Mouse (Mus musculus) lung, embryonic 15.5 days (tissue): ENCODE measurements around the gene Gm973. TPM values are rescaled to one million over a fixed set of nuclear protein-coding genes. Genes with fewer than 3 reads are reported as not detected.

Experiments used
- ATAC-seq: fragments of 200-750 bp; cut with Nextera tagmentation; 2 replicates; pipeline ENCODE4 v1.8.0; 2017; ENCODE audit warnings: moderate number of reproducible peaks, borderline replicate concordance; ENCODE audit not compliant: low FRiP score, low TSS enrichment; ENCODE audit errors: extremely low read depth
- H3K27ac ChIP-seq: fragments of 300-500 bp; sonication (generic); 2 replicates; pipeline ENCODE4 v1.5.1; 2015; ENCODE audit warnings: moderate library complexity, mild to moderate bottlenecking, inconsistent platforms
- H3K27me3 ChIP-seq: fragments of 300-500 bp; sonication (generic); 2 replicates; pipeline ENCODE4 v1.6.1; 2015; ENCODE audit warnings: inconsistent platforms
- H3K36me3 ChIP-seq: fragments of 300-500 bp; sonication (generic); 2 replicates; pipeline ENCODE4 v1.6.1; 2015; ENCODE audit warnings: inconsistent platforms
- H3K4me1 ChIP-seq: fragments of 300-500 bp; sonication (generic); 2 replicates; pipeline ENCODE4 v1.6.1; 2015; ENCODE audit warnings: inconsistent platforms
- H3K4me2 ChIP-seq: fragments of 300-500 bp; sonication (generic); 2 replicates; pipeline ENCODE4 v1.6.1; 2015; ENCODE audit warnings: inconsistent platforms, mild to moderate bottlenecking, moderate library complexity
- H3K4me3 ChIP-seq: fragments of 300-500 bp; sonication (generic); 2 replicates; pipeline ENCODE4 v1.5.1; 2015; ENCODE audit warnings: mild to moderate bottlenecking, inconsistent platforms
- H3K9ac ChIP-seq: fragments of 300-500 bp; sonication (generic); 2 replicates; pipeline ENCODE4 v1.6.1; 2015; ENCODE audit warnings: inconsistent platforms
- H3K9me3 ChIP-seq: fragments of 300-500 bp; sonication (generic); 2 replicates; pipeline ENCODE4 v1.6.1; 2016; ENCODE audit warnings: inconsistent platforms
- WGBS: fragments of 180-500 bp; shearing (Covaris S2); methylation state at CpG from one replicate; pipeline ENCODE4 v1.1.7; 2015; 5-methylcytosine and 5-hydroxymethylcytosine counted together
- polyA plus RNA-seq: library from polyadenylated mRNA; unstranded; fragments of >200 nt; fragmentation: Nextera tagmentation; extraction: Ambion mirVana; gene quantifications from 2 replicates; pipeline ENCODE4 v1.2.1, GENCODE M21; 2015

The Gm973 gene
- polyA plus RNA-seq, 1 experiment from 2014 or later: 0.86 TPM

DNA sequence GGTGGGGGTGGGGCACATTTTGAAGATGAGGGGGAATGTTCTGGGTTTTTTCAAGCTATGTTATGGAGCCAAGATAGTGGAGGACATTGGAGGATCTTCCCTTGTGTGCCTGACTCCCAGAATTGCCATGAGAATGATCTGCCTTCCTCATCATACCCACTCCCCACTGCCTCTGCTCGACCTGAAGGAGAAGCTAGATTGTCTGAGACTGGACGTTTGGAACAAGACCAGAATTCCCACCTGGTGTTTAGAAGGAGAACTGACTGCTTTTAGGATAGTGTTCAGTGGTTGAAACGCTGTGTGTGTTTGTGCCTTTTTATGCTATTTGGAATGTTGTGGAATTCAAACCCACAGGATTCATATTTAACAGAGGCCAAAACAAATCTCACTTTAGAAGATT lies 8.7 kb downstream of the Gm973 start:
- WGBS: 46% methylated on average over 3 of the region's 3 CpGs
- H3K4me1 ChIP-seq: peaks cover 16% of the 10 kb centered on the region
- no peaks in the 10 kb centered on the region for H3K36me3 ChIP-seq
- ATAC-seq: no peak
- no peaks in the 10 kb centered on the region for H3K27me3 ChIP-seq
- no peak overlapping the region for H3K9ac ChIP-seq
- H3K27ac ChIP-seq: no peak overlapping the region
- H3K9me3 ChIP-seq: no peaks in the 10 kb centered on the region
- H3K4me2 ChIP-seq: no peak overlapping the region
- H3K4me3 ChIP-seq: no peak overlapping the region

DNA sequence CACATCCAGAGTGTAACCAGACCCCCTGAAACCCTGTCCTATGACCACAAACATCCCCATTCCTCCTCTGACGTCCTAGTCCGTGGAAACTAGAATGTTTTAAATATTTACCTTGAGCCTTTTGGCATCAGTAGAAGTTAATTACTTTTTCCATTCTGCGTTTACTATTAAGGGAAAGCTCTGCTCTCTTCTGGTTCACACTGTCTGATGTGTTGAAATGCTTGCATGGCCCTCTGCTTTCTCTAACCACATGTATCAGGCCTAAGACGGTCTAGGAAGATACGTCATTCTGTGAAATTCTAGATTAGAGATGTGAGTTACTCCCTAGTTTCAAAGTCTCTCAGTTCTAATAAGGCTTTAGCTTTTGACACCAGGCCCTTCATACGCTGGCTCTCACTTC lies 11.2 kb downstream of the Gm973 start:
- WGBS: 57% methylated on average over 6 of the region's 6 CpGs
- no peaks in the 10 kb centered on the region for H3K27me3 ChIP-seq

DNA sequence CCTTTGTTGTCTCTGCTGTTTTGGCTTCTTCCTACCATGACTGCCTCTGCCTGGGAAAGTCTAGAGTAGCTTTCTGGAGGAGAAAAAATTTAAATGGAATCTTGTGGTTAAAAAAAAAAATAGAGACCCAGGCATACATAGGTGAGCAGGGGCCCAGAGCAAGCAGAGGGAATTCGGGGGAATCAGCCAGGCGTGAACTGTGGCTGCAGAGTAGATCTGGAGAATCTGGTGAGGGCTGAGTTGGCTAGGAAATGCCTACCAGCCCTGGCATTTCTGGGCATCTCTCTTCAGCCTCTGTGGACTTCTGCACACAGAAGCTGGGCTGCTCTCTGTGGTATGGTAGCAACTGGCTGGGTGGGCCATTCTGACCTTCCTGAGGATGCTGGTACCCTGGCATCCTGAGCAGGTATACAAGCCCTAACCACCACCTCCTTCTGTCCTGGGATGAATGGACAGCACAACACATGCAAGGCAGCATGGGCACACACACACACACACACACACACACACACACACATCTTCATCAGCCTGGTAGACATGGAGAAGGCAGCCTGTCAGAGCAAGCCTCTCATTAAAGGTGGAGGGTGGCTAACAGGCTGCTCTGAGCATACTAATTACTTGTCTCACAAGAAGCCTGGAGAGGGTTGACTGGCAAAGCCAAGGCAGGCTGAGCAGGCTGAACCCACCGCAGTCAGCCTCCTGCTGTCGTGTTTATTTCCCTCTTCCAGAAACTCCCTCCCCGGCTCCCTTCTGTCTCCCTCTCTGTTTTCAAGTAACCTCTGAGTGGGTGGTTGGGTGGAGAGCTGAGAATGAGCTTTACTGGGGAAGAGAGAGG lies 19.1 kb downstream of the Gm973 start:
- Histone ChIP-seq H3K4me1 (peaks cover 17% of the 10 kb centered on the region; the same call in 1 of the 2 replicates), H3K36me3 (no peaks in the 10 kb centered on the region), H3K4me3 (no peak overlapping the region), H3K4me2 (no peak overlapping the region), H3K27me3 (no peaks in the 10 kb centered on the region), H3K9ac (no peak overlapping the region), H3K9me3 (no peaks in the 10 kb centered on the region), H3K27ac (no peak overlapping the region)
- ATAC-seq: no peak
- 31% methylated on average over 5 of the region's 5 CpGs for WGBS

More for the DNA sequence above, 11.2 kb downstream of the Gm973 start:
- Histone ChIP-seq H3K4me3 (no peak overlapping the region), H3K27ac (no peak overlapping the region), H3K9ac (no peak overlapping the region), H3K36me3 (no peaks in the 10 kb centered on the region), H3K4me1 (peaks cover 9% of the 10 kb centered on the region; the same call in 1 of the 2 replicates), H3K9me3 (no peaks in the 10 kb centered on the region), H3K4me2 (no peak overlapping the region)
- no peak for ATAC-seq

DNA sequence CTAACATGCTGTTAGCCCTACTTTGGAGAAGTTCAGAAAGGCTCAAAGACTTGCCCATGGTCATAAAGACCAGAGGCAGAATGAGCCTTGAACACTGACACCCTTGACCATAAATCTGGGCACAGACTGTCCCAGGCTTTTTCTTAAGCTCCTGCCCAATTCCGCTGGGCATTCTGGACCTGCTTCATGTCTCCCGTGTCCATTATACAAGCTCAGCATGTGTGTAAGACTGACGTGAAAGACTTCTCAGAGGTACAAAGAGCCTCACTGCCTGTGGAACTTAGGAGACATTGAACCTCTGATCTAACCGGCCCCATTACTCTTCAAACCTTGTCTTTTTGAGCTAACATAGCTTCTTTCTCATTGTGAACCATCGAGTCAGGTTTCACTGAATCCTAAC lies 22.3 kb downstream of the Gm973 start:
- H3K9me3 ChIP-seq: no peaks in the 10 kb centered on the region
- H3K27ac ChIP-seq: no peak overlapping the region
- no peak overlapping the region for H3K9ac ChIP-seq
- peaks cover 13% of the 10 kb centered on the region; the same call in 1 of the 2 replicates for H3K4me1 ChIP-seq
- WGBS: 90% methylated on average over 5 of the region's 5 CpGs
- ATAC-seq: no peak
- no peak overlapping the region for H3K4me3 ChIP-seq
- no peaks in the 10 kb centered on the region for H3K36me3 ChIP-seq
- H3K4me2 ChIP-seq: no peak overlapping the region
- no peaks in the 10 kb centered on the region for H3K27me3 ChIP-seq

DNA sequence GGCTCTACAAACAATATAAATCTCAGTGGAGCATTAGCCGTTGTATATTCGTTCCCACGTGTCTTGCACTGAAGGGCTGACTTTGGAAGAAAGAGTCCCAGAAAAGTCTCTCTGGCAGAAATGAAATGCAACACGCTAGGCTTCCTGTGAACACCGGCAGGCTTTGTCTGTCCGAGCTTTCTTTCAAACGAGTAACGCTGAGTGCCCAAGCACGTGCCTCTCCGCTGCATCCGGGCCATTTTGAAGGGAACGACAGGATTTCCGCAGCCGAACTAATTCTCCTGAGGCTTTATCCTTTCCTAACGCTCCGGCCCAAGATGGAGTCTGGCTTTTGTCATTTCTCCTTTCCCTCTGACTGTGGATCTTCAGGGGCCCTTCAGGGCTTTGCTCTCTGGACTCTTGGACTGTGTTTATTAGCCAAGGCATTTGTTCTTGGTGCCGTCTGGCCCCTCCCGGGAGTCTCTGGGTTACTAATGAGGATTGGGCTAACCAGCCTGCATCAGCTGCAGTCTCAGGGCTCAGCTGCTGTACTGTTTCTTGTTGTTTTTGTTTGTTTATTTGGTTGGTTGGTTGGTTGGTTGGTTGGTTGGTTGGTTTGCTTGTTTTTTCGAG lies 24.6 kb downstream of the Gm973 start:
- Histone ChIP-seq H3K4me3 (no peak overlapping the region), H3K4me1 (0 out of 2 replicates have a peak, but pooled peaks cover 8% of the 10 kb centered on the region), H3K9ac (no peak overlapping the region), H3K27me3 (no peaks in the 10 kb centered on the region), H3K9me3 (no peaks in the 10 kb centered on the region), H3K4me2 (no peak overlapping the region), H3K27ac (no peak overlapping the region), H3K36me3 (no peaks in the 10 kb centered on the region)
- no peak for ATAC-seq
- 88% methylated on average over 19 of the region's 19 CpGs for WGBS

DNA sequence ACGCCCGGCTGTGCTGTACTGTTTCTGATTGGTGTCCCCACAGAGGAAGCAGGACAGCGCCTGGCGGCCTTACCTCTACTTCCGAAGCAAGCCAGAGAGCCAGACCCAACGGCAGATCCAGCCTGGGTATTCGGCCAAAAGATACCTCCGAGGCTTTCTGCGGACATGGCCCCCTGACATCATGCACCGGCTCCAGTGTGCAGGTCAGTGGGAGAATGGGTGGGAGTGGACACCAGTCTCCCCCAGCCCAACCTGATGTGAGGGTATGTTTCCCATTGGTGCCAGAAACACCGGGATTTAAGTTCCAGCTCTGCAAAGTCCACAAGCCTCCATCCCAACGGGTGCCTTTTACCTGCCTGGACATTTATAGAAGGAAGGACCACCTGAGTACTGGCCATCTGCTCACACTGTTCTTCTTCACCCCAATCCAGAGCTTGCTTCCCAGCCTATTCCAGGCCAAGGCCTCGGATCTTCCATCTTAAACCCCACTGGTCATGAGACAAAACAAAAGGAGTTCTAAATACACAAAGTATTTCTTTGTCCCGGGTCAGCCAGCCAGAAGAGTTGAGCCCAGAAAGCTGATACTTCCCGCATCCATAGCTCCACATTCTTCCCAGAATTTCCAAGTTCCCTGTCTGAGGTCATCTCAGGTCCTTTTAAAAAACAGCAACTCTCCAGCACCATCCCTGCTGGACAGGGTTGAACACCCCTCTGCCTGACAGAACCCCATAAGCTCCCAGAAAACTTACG lies 25.4 kb downstream of the Gm973 start:
- H3K9me3 ChIP-seq: no peaks in the 10 kb centered on the region
- H3K36me3 ChIP-seq: no peaks in the 10 kb centered on the region
- H3K27ac ChIP-seq: no peak overlapping the region
- H3K27me3 ChIP-seq: no peaks in the 10 kb centered on the region
- no peak overlapping the region for H3K4me2 ChIP-seq
- H3K9ac ChIP-seq: no peak overlapping the region
- 0 out of 2 replicates have a peak, but pooled peaks cover 2% of the 10 kb centered on the region for H3K4me1 ChIP-seq
- H3K4me3 ChIP-seq: no peak overlapping the region
- 87% methylated on average over 16 of the region's 16 CpGs for WGBS
- no peak for ATAC-seq

DNA sequence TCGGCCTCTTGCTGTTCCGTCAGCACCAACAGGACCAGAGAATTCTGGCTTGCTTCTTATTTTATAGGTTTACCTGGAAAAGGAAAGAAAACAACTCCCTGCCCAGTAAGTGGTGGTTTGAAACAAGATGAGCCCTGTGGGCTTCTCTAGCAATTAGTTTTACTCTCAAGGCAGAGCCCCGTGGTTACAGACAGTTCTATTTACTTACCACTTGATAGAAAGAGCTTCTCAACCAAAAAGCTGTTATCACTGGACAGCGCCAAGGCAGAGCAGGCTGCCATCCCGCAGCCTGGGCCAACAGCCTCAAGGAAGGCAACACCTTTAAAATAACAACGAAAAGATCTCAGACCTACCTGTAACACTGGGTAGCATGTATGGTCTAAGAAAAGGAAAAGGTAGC lies 26.2 kb downstream of the Gm973 start:
- ATAC-seq: no peak
- Histone ChIP-seq H3K4me1 (no peaks in the 10 kb centered on the region), H3K4me2 (no peak overlapping the region), H3K9ac (no peak overlapping the region), H3K27me3 (no peaks in the 10 kb centered on the region), H3K36me3 (no peaks in the 10 kb centered on the region), H3K9me3 (no peaks in the 10 kb centered on the region), H3K4me3 (no peak overlapping the region), H3K27ac (no peak overlapping the region)
- 34% methylated on average over 6 of the region's 6 CpGs for WGBS

DNA sequence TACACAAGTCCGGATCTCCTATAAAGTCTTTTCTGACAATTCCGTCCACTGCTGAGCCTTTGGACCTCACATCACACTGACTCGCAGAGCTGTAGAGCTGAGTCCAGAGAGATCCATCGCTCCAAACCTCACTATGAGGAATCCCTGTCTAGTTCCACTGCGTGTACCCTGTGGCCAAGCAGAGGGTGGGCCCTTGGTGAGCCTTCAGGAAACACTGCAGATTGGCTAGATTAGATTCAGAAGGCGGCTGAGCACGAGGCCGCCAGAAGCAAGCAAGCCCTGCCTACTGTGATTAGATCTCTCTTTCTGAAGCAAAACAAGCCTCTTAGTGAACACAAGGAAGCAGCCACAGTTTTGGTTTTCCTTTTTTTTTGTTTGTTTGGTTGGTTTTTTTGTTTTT lies 27.8 kb downstream of the Gm973 start:
- no peaks in the 10 kb centered on the region for H3K9me3 ChIP-seq
- H3K36me3 ChIP-seq: no peaks in the 10 kb centered on the region
- no peaks in the 10 kb centered on the region for H3K27me3 ChIP-seq
- no peak overlapping the region for H3K4me3 ChIP-seq
- no peak for ATAC-seq
- no peak overlapping the region for H3K27ac ChIP-seq
- H3K4me2 ChIP-seq: no peak overlapping the region
- 77% methylated on average over 8 of the region's 8 CpGs for WGBS
- H3K9ac ChIP-seq: no peak overlapping the region
- no peaks in the 10 kb centered on the region for H3K4me1 ChIP-seq

DNA sequence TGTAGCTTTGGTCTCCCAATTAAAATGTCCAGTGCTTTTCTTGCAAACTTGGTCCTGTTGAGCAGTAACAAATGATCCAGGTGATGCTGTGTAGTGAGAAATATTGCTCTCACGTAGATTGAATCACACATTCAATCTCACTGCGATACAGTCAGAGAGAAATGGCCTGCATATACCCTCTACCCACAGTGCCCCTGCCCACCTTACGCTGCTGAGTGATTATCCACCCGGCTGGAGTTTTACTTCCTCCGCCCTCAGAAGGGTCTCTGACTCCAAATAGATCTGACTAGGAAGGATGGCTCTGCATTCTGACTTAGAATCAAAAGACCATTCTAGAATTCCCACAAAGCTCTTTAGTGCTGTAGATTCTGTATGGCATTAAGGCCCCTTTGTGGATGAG lies 32.4 kb downstream of the Gm973 start:
- Histone ChIP-seq H3K4me3 (no peak overlapping the region), H3K36me3 (no peaks in the 10 kb centered on the region), H3K27me3 (no peaks in the 10 kb centered on the region), H3K9ac (no peak overlapping the region), H3K27ac (no peak overlapping the region), H3K4me2 (no peak overlapping the region), H3K9me3 (no peaks in the 10 kb centered on the region), H3K4me1 (peaks cover 6% of the 10 kb centered on the region; the same call in 1 of the 2 replicates)
- ATAC-seq: no peak
- whole genome bisulfite sequencing: 90% methylated on average over 5 of the region's 5 CpGs

DNA sequence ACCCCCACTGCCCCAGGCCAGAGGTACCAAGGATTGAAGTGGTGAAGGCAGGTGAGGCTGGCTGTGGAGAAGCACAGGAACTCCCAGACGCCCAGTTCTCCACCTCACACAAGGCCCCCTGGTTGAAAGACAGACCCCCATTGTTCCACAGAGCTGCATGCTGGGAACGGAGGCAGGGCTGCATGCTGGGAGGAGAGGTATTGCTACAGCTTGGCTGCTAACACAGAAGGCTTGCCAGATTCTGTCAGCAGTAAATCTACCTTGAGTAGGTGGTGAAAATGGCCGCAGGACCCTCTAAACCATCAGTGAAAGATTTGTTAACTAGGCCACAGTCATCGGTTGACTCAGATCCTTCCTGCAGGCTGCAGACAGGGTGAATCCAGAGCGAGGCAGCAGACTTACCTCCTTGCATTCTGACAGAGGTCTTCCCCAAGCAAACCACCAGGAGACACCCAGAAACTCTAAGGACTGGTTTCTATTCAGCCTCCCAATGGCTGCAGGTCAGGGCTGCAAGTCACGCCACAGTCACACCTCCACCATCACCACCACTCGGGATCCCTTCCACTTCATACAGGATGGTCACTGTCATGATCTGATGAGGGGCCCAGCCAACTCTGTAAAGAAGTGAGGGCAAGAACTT lies 33.1 kb downstream of the Gm973 start:
- ATAC-seq: no peak
- Histone ChIP-seq H3K4me3 (no peak overlapping the region), H3K27ac (no peak overlapping the region), H3K9me3 (no peaks in the 10 kb centered on the region), H3K9ac (no peak overlapping the region), H3K4me2 (no peak overlapping the region), H3K36me3 (no peaks in the 10 kb centered on the region), H3K27me3 (no peaks in the 10 kb centered on the region), H3K4me1 (peaks cover 6% of the 10 kb centered on the region; the same call in 1 of the 2 replicates)
- 69% methylated on average over 7 of the region's 7 CpGs for WGBS

DNA sequence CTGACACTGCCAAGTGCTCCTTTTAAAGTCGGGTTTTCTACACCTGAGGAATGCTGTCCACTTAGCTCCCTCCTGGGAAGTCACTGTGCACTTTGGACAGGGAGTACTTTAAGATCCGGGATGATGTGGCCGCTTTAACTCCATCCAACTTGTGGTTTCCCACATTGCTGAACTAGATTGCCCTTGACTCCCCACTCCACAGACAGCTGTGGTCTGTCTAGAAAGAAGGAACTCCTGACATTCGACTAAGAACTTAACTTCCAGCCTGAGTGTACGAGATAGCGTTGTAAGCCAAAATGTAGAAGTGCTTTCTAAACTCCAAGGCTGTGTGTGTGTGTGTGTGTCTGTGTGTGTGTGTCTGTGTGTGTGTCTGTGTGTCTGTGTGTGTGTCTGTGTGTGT lies 34.2 kb downstream of the Gm973 start:
- WGBS: 22% methylated on average over 6 of the region's 6 CpGs
- no peaks in the 10 kb centered on the region for H3K36me3 ChIP-seq
- H3K27ac ChIP-seq: no peak overlapping the region
- no peak overlapping the region for H3K4me2 ChIP-seq
- no peak overlapping the region for H3K4me3 ChIP-seq
- H3K9me3 ChIP-seq: no peaks in the 10 kb centered on the region
- H3K27me3 ChIP-seq: no peaks in the 10 kb centered on the region
- H3K4me1 ChIP-seq: peaks cover 6% of the 10 kb centered on the region; the same call in 1 of the 2 replicates
- ATAC-seq: peak; percentile 42; the same call in 1 of the 2 replicates
- H3K9ac ChIP-seq: no peak overlapping the region
